Mouse (Mus musculus) adrenal gland, adult 18-20 months (tissue): ENCODE results near the gene Zfp105. TPM values are rescaled to one million over a fixed set of nuclear protein-coding genes. Genes with fewer than 3 reads are reported as not detected.

ENCODE experiments used
- DNase-seq, 2 experiments: peaks; one replicate each; pipeline ENCODE4 v3.0.0; 2021 to 2022; ENCODE audit warnings: low spot score in 2 of 2
- long read RNA-seq, 2 experiments: library from polyadenylated mRNA; stranded (forward); transcript quantifications; one replicate each; pipeline ENCODE4 v2.0.0; 2021
- total RNA-seq, 2 experiments: library from RNA; stranded (reverse); gene quantifications; 1 replicate in 1 of 2; 2 replicates in 1 of 2; pipeline ENCODE4 v1.2.3; 2021

Gene Zfp105
- 1 to 10 TPM; 3.3 to 4.2 TPM for total RNA-seq
- long read RNA-seq, experiment 1, partial matches to known transcripts = 1 of 5 reads
- long read RNA-seq, experiment 1, other reads (novel, unspliced or antisense) = 1 of 5 reads
- long read RNA-seq, experiment 2, transcript Zfp105-201 (4 exons, 2,010 nt) = major isoform, 5 of 7 reads
- long read RNA-seq, experiment 2, partial matches to known transcripts = 0 of 7 reads
- long read RNA-seq, experiment 2, other reads (novel, unspliced or antisense) = 2 of 7 reads

- peak; percentile 54 to 55 for DNase-seq
Observed at GRCm38 (mm10) chr9:122922936-122923381, at the start of gene Zfp105. Gene Zfp105, plus strand, starts transcription at chr9:122923072.

GRCm38 (mm10) chr9:122874653-122875052, 48.2 kb upstream of the Zfp105 start:
- no peak for DNase-seq

GRCm38 (mm10) chr9:122875145-122875544, 47.7 kb upstream of the Zfp105 start:
- no peak for DNase-seq

GRCm38 (mm10) chr9:122885385-122885784, 37.5 kb upstream of the Zfp105 start, which contains the start of gene Zkscan7:
Gene Zkscan7, plus strand, starts transcription at chr9:122885685.
- no peak for DNase-seq

- DNase-seq = peak; percentile 45 to 47
Observed at GRCm38 (mm10) chr9:122886372-122887179, 36.3 kb upstream of the Zfp105 start.

GRCm38 (mm10) chr9:122901047-122901446, 21.8 kb upstream of the Zfp105 start:
- DNase-seq = no peak

DNA sequence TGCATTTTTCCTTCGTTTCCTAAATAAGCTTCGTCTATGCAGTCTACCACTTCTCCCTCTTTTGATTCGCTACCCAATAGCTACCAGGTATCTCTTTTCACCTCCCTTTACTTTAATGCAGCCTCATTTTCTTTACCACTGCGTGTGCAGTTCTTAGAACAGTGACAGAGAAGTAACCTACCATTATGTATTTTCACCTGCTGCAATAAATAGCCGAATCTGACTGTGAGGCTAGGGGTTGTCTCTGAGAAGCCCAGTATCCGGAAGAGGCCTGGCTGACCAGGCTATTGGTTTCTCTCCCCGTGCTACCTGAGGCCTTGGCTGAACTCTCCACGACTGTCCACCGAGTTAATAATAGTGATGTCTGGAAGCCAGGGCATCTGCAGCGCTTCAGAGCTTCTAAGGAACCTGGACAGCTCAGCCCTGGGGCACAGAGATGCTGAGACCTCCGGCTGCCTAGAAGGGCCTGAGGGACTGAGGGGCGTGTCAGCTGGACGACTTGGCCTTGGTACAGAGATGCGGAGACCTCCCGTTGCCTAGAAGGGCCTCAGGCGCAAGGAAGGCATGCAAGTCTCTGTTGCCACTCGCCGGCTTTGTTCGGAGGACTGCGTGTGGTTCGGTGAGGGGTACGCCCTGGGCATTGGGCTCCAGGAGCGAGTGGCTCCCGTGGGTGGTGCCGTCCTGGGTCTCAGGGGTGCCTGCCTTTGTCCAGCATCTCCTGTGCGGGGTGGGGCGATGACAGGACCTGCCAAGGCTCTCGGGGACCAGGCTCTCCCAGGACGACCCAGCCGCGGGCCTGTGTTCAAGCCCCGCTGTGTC, 19.9 kb upstream of the Zfp105 start:
- DNase-seq = peak; percentile 20 to 28

DNA sequence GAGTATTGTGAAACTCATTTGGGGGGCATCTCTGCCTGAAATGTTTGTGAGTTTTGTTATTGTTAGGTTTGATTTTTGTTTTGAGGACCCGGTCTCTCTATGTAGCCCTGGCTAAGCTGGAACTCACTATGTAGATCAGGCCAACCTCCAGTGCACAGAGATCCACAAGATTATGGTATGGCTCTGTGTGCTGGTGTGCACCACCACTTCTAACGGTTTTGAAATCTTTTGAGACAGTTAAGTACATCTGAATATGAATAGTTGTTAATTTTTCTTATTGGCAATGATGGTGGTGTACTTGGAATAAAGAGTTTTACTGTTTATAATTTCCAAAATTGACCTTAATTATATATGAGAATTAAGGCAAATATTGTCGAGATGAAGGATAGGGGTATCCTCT, 436 bp upstream of the Zfp105 start:
- DNase-seq = no peak

- no peak for DNase-seq
Observed at GRCm38 (mm10) chr9:122928915-122929314, 6.0 kb downstream of the Zfp105 start.

DNA sequence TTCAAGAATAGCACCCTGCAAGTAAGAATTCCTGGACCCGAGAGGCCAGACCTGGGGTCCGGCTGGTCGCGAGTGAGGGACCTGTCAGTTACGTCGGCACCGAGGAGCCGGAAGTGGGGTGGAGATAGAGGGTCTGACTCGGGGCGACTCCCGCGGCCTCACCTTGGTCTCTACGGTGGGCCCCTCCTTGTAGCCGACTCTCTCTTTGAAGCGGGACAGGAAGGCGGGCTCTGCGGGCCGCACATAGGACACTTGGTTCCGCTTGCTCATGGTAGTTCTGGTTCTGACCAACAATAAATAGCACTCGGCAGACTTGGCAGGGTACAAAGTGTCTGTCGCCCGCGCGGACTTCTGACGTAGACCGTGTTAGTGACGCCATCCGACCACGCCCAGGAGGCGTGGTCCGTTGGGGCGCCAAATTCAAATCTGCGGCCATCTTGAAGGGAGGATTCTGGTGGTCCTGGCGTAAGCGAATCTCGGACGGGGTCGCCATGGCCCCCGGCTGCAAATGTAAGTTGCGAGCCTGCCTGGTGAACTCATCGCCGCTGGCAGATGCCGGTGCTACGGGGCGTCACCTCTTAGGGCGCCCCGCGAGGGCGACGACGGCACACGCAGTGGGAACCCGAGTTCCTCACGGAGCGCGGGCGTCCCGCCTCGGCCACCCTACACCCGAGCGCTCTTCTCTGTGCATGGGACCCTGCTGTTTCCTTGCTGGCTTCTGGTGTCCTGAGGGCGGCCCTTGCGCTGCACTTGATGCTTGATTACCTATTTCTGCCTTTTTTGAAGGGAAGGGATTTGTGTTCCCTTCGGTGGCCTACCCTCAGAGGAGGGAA, 28.0 kb downstream of the Zfp105 start, which contains the start of the genes 1110059G10Rik and Kif15:
Gene 1110059G10Rik, minus strand, starts transcription at position 358 of the 833 bp plus-strand sequence.
Gene Kif15, plus strand, starts transcription at position 404 of the 833 bp plus-strand sequence.
- peak; percentile 95 to 96 for DNase-seq

Other genes with a start within 250 kb of the Zfp105 start
- gene Topaz1, start 175.7 kb upstream of the Zfp105 start, total RNA-seq = not detected
- 10 to 100 TPM; 20.0 to 26.3 TPM for gene Tcaim, start 117.5 kb upstream of the Zfp105 start, total RNA-seq
- gene Gm35549, start 79.0 kb upstream of the Zfp105 start, total RNA-seq = not detected
- gene Zfp445, start 57.1 kb upstream of the Zfp105 start, total RNA-seq = 100 to 1,000 TPM in 1 of 2 experiments, 10 to 100 TPM in 1; 83.7 to 121 TPM
- 1 to 10 TPM; 4.5 to 6.2 TPM for gene Zkscan7, start 37.4 kb upstream of the Zfp105 start, total RNA-seq
- gene 1110059G10Rik, start 27.9 kb downstream of the Zfp105 start, total RNA-seq = 10 to 100 TPM; 15.4 to 17.6 TPM
- under 1 TPM; 0.66 to 0.86 TPM for gene Kif15, start 28.0 kb downstream of the Zfp105 start, total RNA-seq
- 10 to 100 TPM; 14.5 to 20.3 TPM for gene Tmem42, start 98.3 kb downstream of the Zfp105 start, total RNA-seq
- under 1 TPM; 0.48 to 0.86 TPM for gene Tgm4, start 111.7 kb downstream of the Zfp105 start, total RNA-seq
- gene Zdhhc3, start 190.1 kb downstream of the Zfp105 start, total RNA-seq = 10 to 100 TPM; 53.5 to 76.3 TPM
- 10 to 100 TPM; 27.3 to 34.6 TPM for gene Exosc7, start 190.1 kb downstream of the Zfp105 start, total RNA-seq
- 10 to 100 TPM; 21.6 to 53.1 TPM for gene Clec3b, start 227.9 kb downstream of the Zfp105 start, total RNA-seq